Mouse (Mus musculus): ENCODE data around the gene Slc2a4. TPM values are rescaled to one million over a fixed set of nuclear protein-coding genes. Genes with fewer than 3 reads are reported as not detected.
"Not testable (repeated sequence)": the region's sequence is repeated elsewhere in the genome, so short reads cannot be mapped to it uniquely, and the experiment has no call there.

Gene Slc2a4
- polyA plus RNA-seq, 1 experiment from 2014 or later, result 7.9 TPM

- ATAC-seq (ENCODE audit: low FRiP score), result no peak
- WGBS, result 76% methylated on average over 4 of the region's 4 CpGs
- H3K9ac ChIP-seq (ENCODE audit: low read depth, low read length), result no peak overlapping the region
Measured at GRCm38 (mm10) chr11:69933066-69933465, 14.9 kb downstream of the Slc2a4 start.

GRCm38 (mm10) chr11:69932254-69932653 is 15.7 kb downstream of the Slc2a4 start:
- Histone ChIP-seq H3K4me1 (replicated peaks; ENCODE audit: control insufficient read depth, insufficient read depth, low read length) (peaks cover 5% of the 10 kb centered on the region), H3K27ac (ENCODE audit: low read depth, low read length) (no peak overlapping the region), H3K36me3 (ENCODE audit: control insufficient read depth, insufficient read depth, low read length) (no peaks in the 10 kb centered on the region), H3K9ac (ENCODE audit: low read depth, low read length) (no peak overlapping the region), H3K9me3 (ENCODE audit: control insufficient read depth, low read length) (no peaks in the 10 kb centered on the region), H3K4me2 (replicated peaks; ENCODE audit: low read depth, low read length) (no peak overlapping the region), H3K27me3 (ENCODE audit: control insufficient read depth, insufficient read depth, low read length) (peaks cover 21% of the 10 kb centered on the region), H3K4me3 (ENCODE audit: low read depth, low read length) (no peak overlapping the region)
- 37% methylated on average over 3 of the region's 3 CpGs for WGBS
- ATAC-seq (ENCODE audit: low FRiP score) (no peak), DNase-seq (ENCODE audit: low spot score) (no peak)

More at GRCm38 (mm10) chr11:69933066-69933465, 14.9 kb downstream of the Slc2a4 start:
- Histone ChIP-seq H3K4me3 (ENCODE audit: low read depth, low read length) (no peak overlapping the region), H3K9me3 (ENCODE audit: control insufficient read depth, low read length) (no peaks in the 10 kb centered on the region), H3K4me2 (replicated peaks; ENCODE audit: low read depth, low read length) (no peak overlapping the region), H3K4me1 (replicated peaks; ENCODE audit: control insufficient read depth, insufficient read depth, low read length) (peaks cover 5% of the 10 kb centered on the region), H3K36me3 (ENCODE audit: control insufficient read depth, insufficient read depth, low read length) (no peaks in the 10 kb centered on the region), H3K27ac (ENCODE audit: low read depth, low read length) (no peak overlapping the region), H3K27me3 (ENCODE audit: control insufficient read depth, insufficient read depth, low read length) (peaks cover 29% of the 10 kb centered on the region)
- no peak for DNase-seq (ENCODE audit: low spot score)

- H3K9me3 ChIP-seq (ENCODE audit: control insufficient read depth, low read length), result no peaks in the 10 kb centered on the region
- DNase-seq (ENCODE audit: low spot score) (no peak), ATAC-seq (ENCODE audit: low FRiP score) (no peak)
- H3K4me1 ChIP-seq (replicated peaks; ENCODE audit: control insufficient read depth, insufficient read depth, low read length), result peaks cover 5% of the 10 kb centered on the region
- no peak overlapping the region for H3K4me2 ChIP-seq (replicated peaks; ENCODE audit: low read depth, low read length)
- no peaks in the 10 kb centered on the region for H3K36me3 ChIP-seq (ENCODE audit: control insufficient read depth, insufficient read depth, low read length)
- no peak overlapping the region for H3K27ac ChIP-seq (ENCODE audit: low read depth, low read length)
- H3K4me3 ChIP-seq (ENCODE audit: low read depth, low read length), result no peak overlapping the region
- WGBS, result 80% methylated on average over 8 of the region's 8 CpGs
- peaks cover 16% of the 10 kb centered on the region for H3K27me3 ChIP-seq (ENCODE audit: control insufficient read depth, insufficient read depth, low read length)
- no peak overlapping the region for H3K9ac ChIP-seq (ENCODE audit: low read depth, low read length)
Measured at GRCm38 (mm10) chr11:69931769-69932168, 16.2 kb downstream of the Slc2a4 start.

GRCm38 (mm10) chr11:69930967-69931537 is 16.9 kb downstream of the Slc2a4 start:
- no peak overlapping the region for H3K4me2 ChIP-seq (replicated peaks; ENCODE audit: low read depth, low read length)
- WGBS, result 76% methylated on average over 3 of the region's 3 CpGs
- DNase-seq (ENCODE audit: low spot score), result no peak
- ATAC-seq (ENCODE audit: low FRiP score), result no peak
- H3K9me3 ChIP-seq (ENCODE audit: control insufficient read depth, low read length), result no peaks in the 10 kb centered on the region
- no peak overlapping the region for H3K9ac ChIP-seq (ENCODE audit: low read depth, low read length)
- no peak overlapping the region for H3K27ac ChIP-seq (ENCODE audit: low read depth, low read length)
- peaks cover 9% of the 10 kb centered on the region; the same call in 1 of the 2 replicates for H3K27me3 ChIP-seq (ENCODE audit: control insufficient read depth, insufficient read depth, low read length)
- peaks cover 1% of the 10 kb centered on the region for H3K4me1 ChIP-seq (replicated peaks; ENCODE audit: control insufficient read depth, insufficient read depth, low read length)
- H3K4me3 ChIP-seq (ENCODE audit: low read depth, low read length), result no peak overlapping the region
- no peaks in the 10 kb centered on the region for H3K36me3 ChIP-seq (ENCODE audit: control insufficient read depth, insufficient read depth, low read length)

- H3K9ac ChIP-seq (ENCODE audit: low read depth, low read length); H3K36me3 ChIP-seq (ENCODE audit: control insufficient read depth, insufficient read depth, low read length); H3K27me3 ChIP-seq (ENCODE audit: control insufficient read depth, insufficient read depth, low read length); DNase-seq (ENCODE audit: low spot score); H3K4me3 ChIP-seq (ENCODE audit: low read depth, low read length); H3K4me1 ChIP-seq (replicated peaks; ENCODE audit: control insufficient read depth, insufficient read depth, low read length); H3K4me2 ChIP-seq (replicated peaks; ENCODE audit: low read depth, low read length); H3K27ac ChIP-seq (ENCODE audit: low read depth, low read length); H3K9me3 ChIP-seq (ENCODE audit: control insufficient read depth, low read length); ATAC-seq (ENCODE audit: low FRiP score): not testable (repeated sequence)
- 87% methylated on average over 8 of the region's 8 CpGs for WGBS
Measured at GRCm38 (mm10) chr11:69930176-69930575, 17.8 kb downstream of the Slc2a4 start.

- no peak for DNase-seq (ENCODE audit: low spot score)
- Histone ChIP-seq H3K9me3 (ENCODE audit: control insufficient read depth, low read length) (no peaks in the 10 kb centered on the region), H3K27ac (ENCODE audit: low read depth, low read length) (no peak overlapping the region), H3K9ac (ENCODE audit: low read depth, low read length) (no peak overlapping the region), H3K4me2 (replicated peaks; ENCODE audit: low read depth, low read length) (no peak overlapping the region), H3K4me3 (ENCODE audit: low read depth, low read length) (no peak overlapping the region), H3K27me3 (ENCODE audit: control insufficient read depth, insufficient read depth, low read length) (peaks cover 3% of the 10 kb centered on the region; the same call in 1 of the 2 replicates), H3K4me1 (replicated peaks; ENCODE audit: control insufficient read depth, insufficient read depth, low read length) (no peaks in the 10 kb centered on the region), H3K36me3 (ENCODE audit: control insufficient read depth, insufficient read depth, low read length) (no peaks in the 10 kb centered on the region)
- 89% methylated on average over 4 of the region's 4 CpGs for WGBS
- ATAC-seq (ENCODE audit: low FRiP score), result no peak
Measured at GRCm38 (mm10) chr11:69929712-69930111, 18.3 kb downstream of the Slc2a4 start.

GRCm38 (mm10) chr11:69927501-69927900 is 20.5 kb downstream of the Slc2a4 start:
- DNase-seq (ENCODE audit: low spot score) (no peak), ATAC-seq (ENCODE audit: low FRiP score) (no peak)
- Histone ChIP-seq H3K36me3 (ENCODE audit: control insufficient read depth, insufficient read depth, low read length) (no peaks in the 10 kb centered on the region), H3K4me3 (ENCODE audit: low read depth, low read length) (no peak overlapping the region), H3K27ac (ENCODE audit: low read depth, low read length) (no peak overlapping the region), H3K4me1 (replicated peaks; ENCODE audit: control insufficient read depth, insufficient read depth, low read length) (no peaks in the 10 kb centered on the region), H3K27me3 (ENCODE audit: control insufficient read depth, insufficient read depth, low read length) (no peaks in the 10 kb centered on the region), H3K4me2 (replicated peaks; ENCODE audit: low read depth, low read length) (no peak overlapping the region), H3K9ac (ENCODE audit: low read depth, low read length) (no peak overlapping the region), H3K9me3 (ENCODE audit: control insufficient read depth, low read length) (no peaks in the 10 kb centered on the region)
- WGBS, result 97% methylated on average over 2 of the region's 2 CpGs

- DNase-seq (ENCODE audit: low spot score) (no peak), ATAC-seq (ENCODE audit: low FRiP score) (no peak)
- no peak overlapping the region for H3K27ac ChIP-seq (ENCODE audit: low read depth, low read length)
- no peak overlapping the region for H3K4me2 ChIP-seq (replicated peaks; ENCODE audit: low read depth, low read length)
- H3K4me3 ChIP-seq (ENCODE audit: low read depth, low read length), result no peak overlapping the region
- 0 out of 2 replicates have a peak, but pooled peaks cover 2% of the 10 kb centered on the region for H3K36me3 ChIP-seq (ENCODE audit: control insufficient read depth, insufficient read depth, low read length)
- peaks cover 4% of the 10 kb centered on the region; the same call in 1 of the 2 replicates for H3K4me1 ChIP-seq (replicated peaks; ENCODE audit: control insufficient read depth, insufficient read depth, low read length)
- WGBS, result 73% methylated on average over 3 of the region's 3 CpGs
- no peaks in the 10 kb centered on the region for H3K9me3 ChIP-seq (ENCODE audit: control insufficient read depth, low read length)
- H3K9ac ChIP-seq (ENCODE audit: low read depth, low read length), result no peak overlapping the region
- H3K27me3 ChIP-seq (ENCODE audit: control insufficient read depth, insufficient read depth, low read length), result no peaks in the 10 kb centered on the region
Measured at GRCm38 (mm10) chr11:69922796-69923195, 25.2 kb downstream of the Slc2a4 start.

GRCm38 (mm10) chr11:69922012-69922756 is 25.8 kb downstream of the Slc2a4 start:
- Histone ChIP-seq H3K4me2 (replicated peaks; ENCODE audit: low read depth, low read length) (peak overlapping the region; percentile 53), H3K4me3 (ENCODE audit: low read depth, low read length) (peak overlapping the region; percentile 98), H3K27me3 (ENCODE audit: control insufficient read depth, insufficient read depth, low read length) (no peaks in the 10 kb centered on the region), H3K9me3 (ENCODE audit: control insufficient read depth, low read length) (no peaks in the 10 kb centered on the region), H3K9ac (ENCODE audit: low read depth, low read length) (peak overlapping the region; percentile 52), H3K27ac (ENCODE audit: low read depth, low read length) (peak overlapping the region; percentile 93), H3K36me3 (ENCODE audit: control insufficient read depth, insufficient read depth, low read length) (peaks cover 7% of the 10 kb centered on the region; the same call in 1 of the 2 replicates), H3K4me1 (replicated peaks; ENCODE audit: control insufficient read depth, insufficient read depth, low read length) (peaks cover 4% of the 10 kb centered on the region; the same call in 1 of the 2 replicates)
- 4% methylated on average over 12 of the region's 12 CpGs for WGBS
- DNase-seq (ENCODE audit: low spot score) (no peak), ATAC-seq (ENCODE audit: low FRiP score) (no peak)
